Mouse (Mus musculus): ENCODE data around the gene Gm13283. TPM values are rescaled to one million over a fixed set of nuclear protein-coding genes. Genes with fewer than 3 reads are reported as not detected.
"Not testable (repeated sequence)": the region's sequence is repeated elsewhere in the genome, so short reads cannot be mapped to it uniquely, and the experiment has no call there.

Gm13283 gene
- total RNA-seq (2017): 0.35 TPM in 1 of 2 replicates, not detected in the other

DNA sequence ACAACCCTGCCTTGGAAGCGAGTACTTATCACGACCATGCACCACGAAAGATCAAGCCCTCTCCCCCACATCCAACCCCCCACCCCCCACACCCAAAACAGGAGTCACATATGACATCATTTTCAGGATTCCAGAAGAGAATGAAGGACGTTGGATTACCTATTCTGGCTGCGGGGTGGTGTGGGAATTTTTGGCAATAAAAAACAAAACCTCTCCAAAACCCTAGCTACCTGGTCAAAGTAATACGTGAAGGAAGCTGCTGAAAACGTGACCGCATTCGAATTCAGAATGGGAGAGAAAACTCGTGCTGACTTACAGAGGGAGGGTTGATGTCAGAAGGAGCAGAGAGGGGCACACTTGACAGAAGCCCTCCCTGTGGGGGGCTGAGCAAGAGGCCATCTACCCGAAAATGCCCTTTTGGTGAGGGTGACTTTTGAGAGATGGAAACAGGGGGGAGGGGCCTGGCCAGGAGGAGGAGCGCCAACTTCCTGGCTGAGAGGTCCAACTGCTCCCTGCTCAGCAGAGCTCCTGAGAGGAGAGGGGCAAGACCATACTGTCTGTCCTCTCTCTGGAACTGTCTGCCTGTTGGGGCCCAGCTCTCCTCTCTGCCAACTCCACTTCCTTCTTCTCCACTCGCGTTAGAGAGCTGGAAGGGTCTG, at the start of gene Gm13283:
Gene Gm13283, plus strand, starts transcription at position 510 of the 659 bp plus-strand sequence.
- not testable (repeated sequence) for ATAC-seq (ENCODE audit: extremely low read depth, insufficient number of reproducible peaks, low FRiP score, poor library complexity, severe bottlenecking)

DNA sequence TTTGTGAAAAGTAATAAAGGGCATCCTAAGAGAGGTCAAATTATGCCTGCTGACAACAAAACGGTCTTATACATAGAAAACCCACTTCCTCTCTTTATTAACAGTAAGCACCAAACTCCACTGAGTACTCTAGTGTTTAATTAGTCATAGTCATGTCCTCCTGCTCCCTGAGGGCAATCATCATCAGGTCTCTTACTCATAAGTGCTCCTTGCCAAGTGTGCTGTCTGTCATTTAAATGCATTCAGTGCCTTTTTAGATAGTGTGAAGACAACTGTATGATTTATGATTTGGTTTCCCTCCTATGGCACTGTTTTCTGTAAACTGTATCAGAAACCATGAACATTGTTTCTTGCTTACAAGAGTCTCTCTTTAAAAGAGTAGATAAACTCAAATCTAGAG, 45.6 kb upstream of the Gm13283 start:
- no peak for ATAC-seq (ENCODE audit: extremely low read depth, insufficient number of reproducible peaks, low FRiP score, poor library complexity, severe bottlenecking)

DNA sequence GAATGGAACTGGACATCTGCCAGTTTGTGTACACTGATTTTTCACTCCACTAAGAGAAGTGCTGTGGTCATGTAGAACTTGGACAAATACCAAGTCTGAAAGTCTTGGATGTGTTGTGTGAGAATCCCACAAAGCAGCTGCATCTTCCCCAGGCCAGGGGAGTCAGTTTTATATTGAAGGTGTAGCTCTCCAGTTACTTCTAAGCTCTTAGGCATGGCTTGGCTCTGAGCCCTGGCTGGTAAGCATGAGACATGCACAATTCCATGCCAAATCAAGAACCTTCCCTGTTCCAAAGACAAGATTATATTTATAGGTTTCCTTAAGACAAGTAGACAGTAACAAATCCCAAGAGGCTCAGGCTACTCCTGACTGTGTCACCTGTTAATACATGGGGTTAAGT, 44.9 kb upstream of the Gm13283 start:
- ATAC-seq (ENCODE audit: extremely low read depth, insufficient number of reproducible peaks, low FRiP score, poor library complexity, severe bottlenecking): no peak

DNA sequence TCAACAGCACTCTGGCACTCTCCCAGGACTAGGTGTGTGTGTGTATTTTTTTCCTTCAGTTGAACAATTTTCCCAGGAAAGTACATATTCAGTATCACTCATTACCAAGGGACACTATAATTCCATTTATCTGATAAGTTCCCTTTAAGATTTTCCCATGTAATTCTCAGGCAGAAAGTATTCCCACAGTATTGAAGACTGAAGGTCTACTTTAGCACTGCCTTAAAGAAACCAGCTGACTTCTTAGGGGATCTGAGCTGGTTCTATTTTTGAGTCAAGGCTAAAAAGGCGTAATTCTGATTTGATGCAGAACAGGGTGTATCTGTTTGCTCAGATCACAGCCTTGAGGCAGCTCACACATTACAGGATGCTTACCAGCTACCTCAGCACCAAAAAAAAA, 41.2 kb upstream of the Gm13283 start:
- no peak for ATAC-seq (ENCODE audit: extremely low read depth, insufficient number of reproducible peaks, low FRiP score, poor library complexity, severe bottlenecking)

DNA sequence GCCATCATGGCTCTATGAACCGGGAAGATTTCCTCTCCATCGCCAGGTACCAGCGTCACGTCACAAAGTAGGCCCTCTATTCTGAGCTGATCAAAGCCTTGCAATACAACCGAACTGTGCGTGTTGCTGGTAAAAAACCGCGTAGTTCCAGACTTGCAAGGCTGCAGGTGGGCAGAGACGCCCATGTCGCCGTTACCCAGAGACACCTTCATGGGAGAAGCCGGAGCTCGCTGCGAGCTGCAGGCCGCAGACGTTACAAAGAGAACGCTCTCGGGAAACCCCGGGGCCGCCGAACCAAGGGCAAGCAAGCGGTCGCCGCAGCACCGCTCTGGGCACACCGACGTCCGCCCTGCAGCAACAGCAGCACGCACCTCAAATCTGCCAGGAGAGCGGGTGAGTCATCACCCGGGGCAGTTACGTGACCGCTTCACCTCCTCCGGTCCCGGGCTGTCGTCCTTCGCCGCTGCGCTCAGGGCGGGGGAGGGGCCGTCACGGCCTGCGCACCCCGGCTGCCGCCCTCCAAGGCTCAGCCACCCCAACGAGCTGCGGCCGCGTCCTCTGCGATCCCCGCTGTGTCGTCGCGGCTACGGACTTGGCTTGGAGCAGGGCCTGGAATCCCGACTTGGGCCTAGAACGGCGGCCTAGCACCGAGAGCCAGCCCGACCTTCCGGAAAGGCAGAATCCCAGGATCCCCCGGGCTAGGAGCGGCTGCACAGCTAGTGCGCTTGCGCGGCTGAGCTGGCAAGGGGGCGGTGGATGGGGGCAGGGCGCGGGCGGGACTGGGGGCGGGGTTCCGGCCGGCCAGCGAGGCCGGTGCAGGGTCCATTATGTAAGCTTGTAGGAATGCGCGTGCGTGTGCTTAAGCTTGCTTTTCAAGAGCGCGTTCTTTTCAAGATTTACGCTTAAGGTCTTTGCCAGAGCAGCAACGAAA, 37.9 kb upstream of the Gm13283 start, which contains the start of the genes Gm26566 and Klhl9:
Gene Gm26566, plus strand, starts transcription at position 15 of the 931 bp plus-strand sequence.
Gene Klhl9, minus strand, starts transcription at position 675 of the 931 bp plus-strand sequence.
- peak; percentile 96 for ATAC-seq (ENCODE audit: extremely low read depth, insufficient number of reproducible peaks, low FRiP score, poor library complexity, severe bottlenecking)

DNA sequence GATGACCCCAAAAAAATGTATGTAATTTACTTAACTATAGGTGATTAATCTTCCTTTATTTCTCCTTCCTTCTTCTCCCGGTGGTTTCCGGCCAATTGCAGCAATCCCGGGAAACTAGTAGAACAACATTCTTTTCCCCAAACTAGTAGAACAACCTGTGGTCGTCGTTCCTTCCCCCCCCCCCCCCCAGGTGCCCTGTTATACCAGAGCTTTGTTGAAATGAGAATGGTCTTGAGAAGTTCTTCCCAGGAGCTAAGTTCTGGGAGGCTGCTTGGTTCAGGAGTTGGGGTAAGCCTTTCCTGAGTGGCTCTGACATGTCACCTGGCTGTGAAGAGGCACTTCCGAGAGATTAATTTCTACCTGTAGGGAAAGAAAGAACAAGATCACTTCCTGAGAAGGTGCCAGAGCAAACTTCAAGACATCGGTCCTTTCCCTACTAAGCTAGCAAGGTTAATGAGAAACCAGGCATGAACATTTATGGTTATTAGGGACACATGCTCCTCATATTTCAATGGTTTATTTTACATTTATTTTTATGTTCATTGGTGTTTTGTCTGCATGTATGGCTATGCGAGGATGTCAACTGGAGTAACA, 36.3 kb upstream of the Gm13283 start:
- no peak for ATAC-seq (ENCODE audit: extremely low read depth, insufficient number of reproducible peaks, low FRiP score, poor library complexity, severe bottlenecking)

DNA sequence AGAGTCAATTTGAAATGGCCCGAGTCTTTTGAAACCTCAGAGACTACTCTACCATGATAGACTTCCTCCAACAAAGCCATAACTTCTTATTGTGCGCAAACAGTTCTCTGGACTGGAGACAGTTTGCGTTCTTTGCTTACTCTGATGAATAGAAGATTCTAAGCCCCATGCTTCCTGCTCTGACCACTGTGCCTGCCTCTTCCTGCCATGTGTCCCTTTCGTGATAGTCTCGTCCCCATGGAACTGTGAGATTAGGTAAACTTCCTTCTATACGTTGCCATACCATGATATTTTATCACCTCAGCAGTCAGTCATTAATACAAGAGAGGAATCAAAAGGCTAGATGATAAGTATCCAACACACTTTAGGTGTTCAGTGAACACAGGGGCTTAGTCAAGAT, 33.2 kb upstream of the Gm13283 start:
- no peak for ATAC-seq (ENCODE audit: extremely low read depth, insufficient number of reproducible peaks, low FRiP score, poor library complexity, severe bottlenecking)

DNA sequence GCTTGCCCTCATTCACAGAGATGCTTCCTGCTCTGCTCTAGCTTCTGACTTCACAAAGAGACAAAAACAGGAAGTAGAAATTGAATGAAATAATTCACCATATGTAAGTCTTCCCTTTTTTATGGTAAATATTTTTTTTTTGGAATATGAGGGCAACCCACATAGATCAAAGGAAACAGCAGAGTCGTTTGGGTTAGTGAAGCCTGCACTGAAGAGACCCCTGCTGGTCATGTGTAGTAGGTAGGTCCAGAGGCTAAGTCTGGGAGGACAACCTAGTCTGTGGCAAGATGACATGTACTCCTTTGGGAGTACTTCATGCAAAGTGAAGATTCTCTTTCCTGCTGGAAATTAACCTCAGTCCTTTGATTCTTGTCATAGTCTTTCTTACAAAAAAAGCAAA, 32.6 kb upstream of the Gm13283 start:
- ATAC-seq (ENCODE audit: extremely low read depth, insufficient number of reproducible peaks, low FRiP score, poor library complexity, severe bottlenecking): peak; percentile 85

DNA sequence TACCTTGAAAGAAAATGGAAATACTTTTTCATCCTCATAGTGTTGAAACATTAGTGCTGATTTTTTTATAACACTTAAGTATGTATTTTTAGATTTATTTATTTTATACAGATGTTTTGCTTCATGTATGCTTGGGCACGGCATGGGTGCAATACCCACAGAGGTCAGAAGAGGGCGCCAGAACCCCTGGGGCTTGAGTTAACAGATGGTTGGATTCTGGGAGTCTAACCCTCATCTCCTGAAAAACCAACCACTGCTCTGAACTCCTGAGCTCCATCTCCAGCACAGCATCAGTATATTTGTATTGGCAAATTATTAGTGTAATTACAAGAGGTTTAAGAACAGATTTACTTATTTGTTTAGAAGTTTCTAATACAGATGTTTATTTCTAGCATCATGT, 21.4 kb upstream of the Gm13283 start:
- ATAC-seq (ENCODE audit: extremely low read depth, insufficient number of reproducible peaks, low FRiP score, poor library complexity, severe bottlenecking): peak; percentile 94

DNA sequence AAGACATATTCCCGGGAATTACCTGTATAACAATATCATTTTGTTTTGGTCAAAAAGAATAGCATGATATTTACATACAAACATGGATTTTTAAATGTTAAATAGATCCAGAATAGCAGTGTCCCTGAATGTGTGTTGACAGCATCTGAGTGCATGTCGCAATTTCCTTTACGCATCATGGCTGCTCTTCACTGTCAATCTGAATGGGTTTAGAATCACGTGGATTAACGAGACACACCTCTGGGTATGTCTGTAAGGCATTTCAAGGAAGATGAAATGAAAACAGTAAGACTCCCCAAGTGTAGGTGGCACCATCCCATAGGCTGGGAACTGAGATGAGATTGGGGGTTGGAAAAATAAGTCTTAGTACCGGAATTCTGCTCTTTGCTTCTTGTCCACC, 20.9 kb upstream of the Gm13283 start:
- ATAC-seq (ENCODE audit: extremely low read depth, insufficient number of reproducible peaks, low FRiP score, poor library complexity, severe bottlenecking): 0 out of 2 replicates have a peak, but pooled peaks have one; percentile 39

DNA sequence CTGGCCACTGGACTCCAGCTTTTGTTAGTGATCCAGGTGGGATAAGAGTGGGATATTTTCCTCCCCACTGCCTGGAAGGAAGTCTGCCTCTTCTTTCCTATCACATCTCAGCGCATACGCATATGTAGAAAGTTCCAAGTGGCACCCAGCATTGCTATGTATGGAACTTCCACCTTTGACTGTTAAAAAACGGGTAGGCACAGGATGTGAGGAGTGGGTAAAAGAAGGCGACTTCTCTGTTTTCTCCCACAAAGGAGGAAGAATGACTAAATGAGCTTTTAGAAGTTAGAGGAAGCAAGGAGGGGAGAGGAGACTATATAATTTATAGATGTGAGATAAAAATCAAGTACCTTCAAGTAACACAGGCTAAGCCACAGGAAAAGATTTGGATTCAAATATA, 18.5 kb upstream of the Gm13283 start:
- no peak for ATAC-seq (ENCODE audit: extremely low read depth, insufficient number of reproducible peaks, low FRiP score, poor library complexity, severe bottlenecking)

DNA sequence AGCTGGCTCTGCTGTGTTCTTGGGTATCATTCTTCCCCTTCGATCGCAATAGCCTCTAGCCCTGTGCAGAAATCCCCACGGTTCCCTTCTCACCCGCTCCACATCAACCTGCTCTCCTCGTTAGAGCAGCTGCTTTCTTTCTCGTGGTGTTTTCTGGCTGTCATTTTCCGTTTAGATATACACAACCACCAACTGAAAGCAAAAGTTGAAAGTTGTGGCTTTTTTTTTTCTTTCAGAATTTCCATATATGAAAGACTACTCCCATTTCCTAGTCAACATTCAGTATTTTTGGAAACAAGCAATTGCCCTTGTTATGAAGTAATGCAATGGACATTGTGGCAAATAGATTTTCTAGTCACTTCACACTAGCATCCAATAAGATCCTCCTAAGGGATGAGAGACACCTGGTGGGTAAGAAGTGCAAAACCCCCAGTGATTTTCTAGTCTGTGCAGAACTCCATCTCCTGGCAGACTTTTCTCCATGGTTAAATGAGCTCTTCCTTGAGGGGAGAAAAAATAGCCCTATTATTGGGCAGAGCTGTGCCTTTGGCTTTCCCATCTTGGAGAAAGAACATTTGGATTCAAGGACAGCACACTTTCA, 17.0 kb upstream of the Gm13283 start:
- no peak for ATAC-seq (ENCODE audit: extremely low read depth, insufficient number of reproducible peaks, low FRiP score, poor library complexity, severe bottlenecking)

DNA sequence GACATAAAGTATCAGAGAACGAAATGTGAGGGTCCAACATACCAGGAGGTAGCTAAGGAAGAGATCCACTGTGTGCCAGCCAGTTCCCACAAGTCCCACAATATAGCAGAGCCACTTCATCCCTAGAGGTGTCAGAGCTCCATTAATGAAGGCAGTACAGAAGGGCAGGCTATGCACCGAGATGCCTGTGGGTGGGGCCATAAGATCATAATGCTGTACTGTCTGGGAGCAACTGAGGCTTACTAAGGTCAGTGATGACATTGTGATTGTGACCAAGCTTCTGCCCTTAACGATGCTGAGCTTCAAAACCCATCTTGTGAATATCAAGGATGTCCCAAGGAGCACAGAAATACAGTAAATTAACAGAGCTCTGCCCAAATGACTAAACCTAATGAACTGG, 15.7 kb upstream of the Gm13283 start:
- no peak for ATAC-seq (ENCODE audit: extremely low read depth, insufficient number of reproducible peaks, low FRiP score, poor library complexity, severe bottlenecking)

DNA sequence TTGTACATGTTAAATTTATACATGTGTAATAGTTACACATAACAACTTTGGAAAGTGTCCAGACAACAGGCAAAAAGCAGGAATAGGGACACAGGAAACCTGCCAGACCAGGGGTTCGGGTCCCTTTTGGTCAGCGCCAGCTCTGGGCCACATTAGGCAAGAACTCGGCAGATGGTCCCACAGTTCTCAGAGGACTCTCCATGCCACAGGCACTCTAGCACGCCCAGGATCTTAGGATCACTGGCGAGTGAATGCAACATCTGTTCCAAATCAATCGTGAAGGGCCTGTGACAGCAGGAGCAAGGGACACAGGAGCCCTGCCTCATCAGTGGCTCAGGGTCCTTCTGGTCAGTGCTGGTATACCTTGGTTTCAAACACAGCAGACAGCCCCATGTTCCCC, 10.0 kb upstream of the Gm13283 start:
- ATAC-seq (ENCODE audit: extremely low read depth, insufficient number of reproducible peaks, low FRiP score, poor library complexity, severe bottlenecking): no peak

DNA sequence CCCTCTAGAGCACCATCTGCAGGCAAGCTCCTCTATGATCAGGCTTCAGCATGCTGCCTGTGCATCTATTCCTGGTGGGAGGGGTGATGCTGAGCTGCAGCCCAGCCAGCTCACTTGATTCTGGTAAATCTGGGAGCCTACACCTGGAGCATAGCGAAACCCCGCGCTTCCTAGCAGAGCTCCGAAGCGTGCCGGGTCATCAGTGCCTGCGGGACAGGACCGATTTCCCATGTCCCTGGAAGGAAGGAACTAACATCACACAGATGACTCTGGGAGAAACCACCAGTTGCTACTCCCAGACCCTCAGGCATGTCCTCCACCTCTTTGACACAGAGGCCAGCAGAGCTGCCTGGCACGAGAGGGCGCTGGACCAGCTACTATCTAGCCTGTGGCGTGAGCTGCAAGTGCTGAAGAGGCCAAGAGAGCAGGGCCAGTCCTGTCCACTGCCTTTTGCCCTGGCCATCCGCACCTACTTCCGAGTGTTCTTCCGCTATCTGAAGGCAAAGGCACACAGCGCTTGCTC, 5.0 kb upstream of the Gm13283 start, which contains the start of gene Gm13271:
Gene Gm13271, plus strand, starts transcription at position 51 of the 523 bp plus-strand sequence.
- ATAC-seq (ENCODE audit: extremely low read depth, insufficient number of reproducible peaks, low FRiP score, poor library complexity, severe bottlenecking): not testable (repeated sequence)

DNA sequence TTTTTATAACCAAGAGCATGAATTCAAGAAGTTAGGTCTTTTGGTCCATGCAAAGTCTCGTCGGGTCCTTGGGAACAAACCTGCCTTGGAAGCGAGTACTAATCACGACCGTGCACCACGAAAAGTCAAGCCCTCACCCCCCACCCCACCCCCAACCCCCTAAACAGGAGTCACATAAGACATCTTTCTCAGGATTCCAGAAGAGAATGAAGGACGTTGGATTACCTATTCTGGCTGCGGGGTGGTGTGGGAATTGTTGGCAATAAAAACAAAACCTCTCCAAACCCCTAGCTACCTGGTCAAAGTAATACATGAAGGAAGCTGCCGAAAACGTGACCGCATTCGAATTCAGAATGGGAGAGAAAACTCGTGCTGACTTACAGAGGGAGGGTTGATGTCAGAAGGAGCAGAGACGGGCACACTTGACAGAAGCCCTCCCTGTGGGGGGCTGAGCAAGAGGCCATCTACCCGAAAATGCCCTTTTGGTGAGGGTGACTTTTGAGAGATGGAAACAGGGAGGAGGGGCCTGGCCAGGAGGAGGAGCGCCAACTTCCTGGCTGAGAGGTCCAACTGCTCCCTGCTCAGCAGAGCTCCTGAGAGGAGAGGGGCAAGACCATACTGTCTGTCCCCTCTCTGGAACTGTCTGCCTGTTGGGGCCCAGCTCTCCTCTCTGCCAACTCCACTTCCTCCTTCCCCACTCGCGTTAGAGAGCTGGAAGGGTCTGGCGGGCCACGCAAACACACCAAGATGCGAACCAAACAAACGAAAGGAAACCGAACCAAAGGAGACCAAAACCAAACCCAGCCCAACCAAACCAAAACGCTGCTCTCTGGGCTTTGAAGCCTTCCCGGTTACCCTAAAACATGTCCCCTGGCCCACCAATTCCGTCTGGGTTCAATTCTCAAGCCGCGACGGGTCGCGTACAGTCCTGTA, 3.1 kb upstream of the Gm13283 start:
- ATAC-seq (ENCODE audit: extremely low read depth, insufficient number of reproducible peaks, low FRiP score, poor library complexity, severe bottlenecking): not testable (repeated sequence)

DNA sequence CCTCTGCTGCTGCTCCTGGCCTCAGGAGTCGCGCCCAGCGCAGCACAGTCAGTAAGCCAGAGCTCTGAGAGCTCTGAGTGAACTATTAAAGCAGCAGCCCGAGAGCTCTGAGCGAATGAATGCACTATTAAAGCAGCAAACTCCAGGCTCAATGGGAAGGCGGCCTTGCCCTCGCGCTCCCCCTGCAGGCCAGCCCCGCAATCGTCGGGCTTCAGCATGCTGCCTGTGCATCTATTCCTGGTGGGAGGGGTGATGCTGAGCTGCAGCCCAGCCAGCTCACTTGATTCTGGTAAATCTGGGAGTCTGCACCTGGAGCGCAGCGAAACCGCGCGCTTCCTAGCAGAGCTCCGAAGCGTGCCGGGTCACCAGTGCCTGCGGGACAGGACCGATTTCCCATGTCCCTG, 2.3 kb upstream of the Gm13283 start:
- peak; percentile 100 for ATAC-seq (ENCODE audit: extremely low read depth, insufficient number of reproducible peaks, low FRiP score, poor library complexity, severe bottlenecking)

DNA sequence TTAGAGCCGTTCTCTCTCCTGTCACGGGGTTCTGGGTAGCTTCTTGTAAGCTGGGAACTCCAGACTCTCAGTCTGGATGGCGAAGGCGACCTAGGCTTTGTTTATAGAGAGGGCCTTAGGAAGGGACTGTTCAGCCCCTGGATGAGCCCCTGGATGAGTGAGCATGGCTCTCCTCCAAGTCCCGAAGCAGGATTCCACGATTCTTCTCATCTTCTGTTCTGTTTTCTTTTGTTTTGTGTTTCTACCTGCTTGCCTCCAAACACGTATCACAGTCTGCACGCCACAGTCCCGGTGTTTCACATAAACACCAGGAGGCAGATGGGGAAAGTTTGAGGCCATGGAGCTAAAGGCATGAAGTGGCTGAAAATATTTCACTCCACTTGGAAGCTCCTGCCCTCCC, 1.2 kb upstream of the Gm13283 start:
- not testable (repeated sequence) for ATAC-seq (ENCODE audit: extremely low read depth, insufficient number of reproducible peaks, low FRiP score, poor library complexity, severe bottlenecking)
